8 mouse cellular contexts compared by ENCODE assay signal in genomic region chr6:31215661-31216060, GRCm38 (mm10).
DNase-seq lines count a peak whose midpoint lies in the region; ATAC-seq and TF ChIP-seq lines count a peak whose summit lies in the region.

No protein-coding gene starts in this region.

- WGBS in thymus, adult 2 months: 90% methylated on average over 8 of the region's 8 CpGs
- WGBS in limb, embryonic 15.5 days: 77% methylated on average over 8 of the region's 8 CpGs

- no peak overlapping the region for H3K9ac ChIP-seq in limb, embryonic 15.5 days

- peaks cover 20% of the 10 kb centered on the region for H3K4me1 ChIP-seq in thymus, adult 2 months (replicated peaks; ENCODE audit: control insufficient read depth, insufficient read depth, low read length)
- H3K4me1 ChIP-seq in limb, embryonic 15.5 days: peaks cover 35% of the 10 kb centered on the region

- H3K9me3 ChIP-seq in limb, embryonic 15.5 days: no peaks in the 10 kb centered on the region

- H3K36me3 ChIP-seq in thymus, adult 2 months (ENCODE audit: control insufficient read depth, insufficient read depth, low read length): no peaks in the 10 kb centered on the region
- H3K36me3 ChIP-seq in limb, embryonic 15.5 days: no peaks in the 10 kb centered on the region

- peak; percentile 57 for DNase-seq in cerebellum, adult 9-11 months
- DNase-seq in thymus, adult 2 months: no peak
- no peak for DNase-seq in thymus, postnatal 10 days (ENCODE audit: low spot score in 2 of 2)
- DNase-seq in right cerebral cortex, adult 18-20 months: no peak
- no peak for DNase-seq in gastrocnemius, postnatal 25 days
- no peak for DNase-seq in T-cell, adult 2 months (ENCODE audit: low spot score)

- peaks cover 5% of the 10 kb centered on the region; the same call in 1 of the 2 replicates for H3K27me3 ChIP-seq in thymus, adult 2 months (ENCODE audit: control insufficient read depth, insufficient read depth, low read length)
- H3K27me3 ChIP-seq in limb, embryonic 15.5 days: peaks cover 66% of the 10 kb centered on the region

- no peak for TF ChIP-seq POLR2A in thymus, adult 2 months (IDR thresholded peaks at IDR 0.05; ENCODE audit: control insufficient read depth, extremely low read depth, insufficient read depth, low read length, poor library complexity)

- no peak for TF ChIP-seq CTCF in thymus, adult 2 months (IDR thresholded peaks at IDR 0.05; ENCODE audit: borderline replicate concordance, control insufficient read depth, extremely low read depth, insufficient read depth, low read length, poor library complexity)

- ATAC-seq in cerebellum, adult (ENCODE audit: insufficient number of reproducible peaks, low FRiP score, low TSS enrichment): no peak
- no peak for ATAC-seq in limb, embryonic 15.5 days (ENCODE audit: insufficient number of reproducible peaks, low FRiP score, low TSS enrichment, low read depth)

- peak overlapping the region; percentile 100 for H3K4me2 ChIP-seq in limb, embryonic 15.5 days

- 0 out of 2 replicates have a peak overlapping the region, but pooled peaks have one; percentile 53 for H3K4me3 ChIP-seq in thymus, adult 2 months (ENCODE audit: control insufficient read depth, insufficient read depth, low read length)
- H3K4me3 ChIP-seq in limb, embryonic 15.5 days: peak overlapping the region; percentile 73

- no peak overlapping the region for H3K27ac ChIP-seq in thymus, adult 2 months (ENCODE audit: control insufficient read depth, insufficient read depth, low read length)
- H3K27ac ChIP-seq in limb, embryonic 15.5 days: no peak overlapping the region
